Mouse (Mus musculus) neural tube, embryonic 15.5 days (tissue): ENCODE measurements around the gene Glrb. TPM values are rescaled to one million over a fixed set of nuclear protein-coding genes. Genes with fewer than 3 reads are reported as not detected.

Source experiments
- ATAC-seq: fragments of 200-750 bp; cut with Nextera tagmentation; 2 replicates; pipeline ENCODE4 v1.8.0; 2017; ENCODE audit warnings: mild to moderate bottlenecking, moderate TSS enrichment, moderate library complexity; ENCODE audit not compliant: low FRiP score
- H3K27ac ChIP-seq: fragments of 300-500 bp; sonication (generic); replicated peaks from 2 replicates; pipeline ENCODE4 v1.5.1; 2015; ENCODE audit warnings: mild to moderate bottlenecking, inconsistent platforms
- H3K27me3 ChIP-seq: fragments of 300-500 bp; sonication (generic); replicated peaks from 2 replicates; pipeline ENCODE4 v1.6.1; 2015; ENCODE audit warnings: inconsistent platforms
- H3K36me3 ChIP-seq: fragments of 300-500 bp; sonication (generic); 2 replicates; pipeline ENCODE4 v1.6.1; 2015; ENCODE audit warnings: inconsistent platforms
- H3K4me1 ChIP-seq: fragments of 300-500 bp; sonication (generic); 2 replicates; pipeline ENCODE4 v1.6.1; 2015; ENCODE audit warnings: inconsistent platforms
- H3K4me2 ChIP-seq: fragments of 300-500 bp; sonication (generic); 2 replicates; pipeline ENCODE4 v1.6.1; 2015; ENCODE audit warnings: inconsistent platforms, mild to moderate bottlenecking, moderate library complexity
- H3K4me3 ChIP-seq: fragments of 300-500 bp; sonication (generic); replicated peaks from 2 replicates; pipeline ENCODE4 v1.5.1; 2015; ENCODE audit warnings: mild to moderate bottlenecking, inconsistent platforms
- H3K9ac ChIP-seq: fragments of 300-500 bp; sonication (generic); replicated peaks from 2 replicates; pipeline ENCODE4 v1.6.1; 2015; ENCODE audit warnings: mild to moderate bottlenecking, inconsistent platforms
- H3K9me3 ChIP-seq: fragments of 300-500 bp; sonication (generic); replicated peaks from 2 replicates; pipeline ENCODE4 v1.6.1; 2016; ENCODE audit warnings: inconsistent platforms
- WGBS: fragments of 180-500 bp; shearing (Covaris S2); methylation state at CpG from one replicate; pipeline ENCODE4 v1.1.7; 2015; ENCODE audit warnings: mixed read lengths; 5-methylcytosine and 5-hydroxymethylcytosine counted together
- polyA plus RNA-seq: library from polyadenylated mRNA; unstranded; fragments of >200 nt; fragmentation: Nextera tagmentation; extraction: Ambion mirVana; gene quantifications from 2 replicates; pipeline ENCODE4 v1.2.1, GENCODE M21; 2015

Glrb gene
- polyA plus RNA-seq, 1 experiment from 2014 or later: 55.1 TPM

DNA sequence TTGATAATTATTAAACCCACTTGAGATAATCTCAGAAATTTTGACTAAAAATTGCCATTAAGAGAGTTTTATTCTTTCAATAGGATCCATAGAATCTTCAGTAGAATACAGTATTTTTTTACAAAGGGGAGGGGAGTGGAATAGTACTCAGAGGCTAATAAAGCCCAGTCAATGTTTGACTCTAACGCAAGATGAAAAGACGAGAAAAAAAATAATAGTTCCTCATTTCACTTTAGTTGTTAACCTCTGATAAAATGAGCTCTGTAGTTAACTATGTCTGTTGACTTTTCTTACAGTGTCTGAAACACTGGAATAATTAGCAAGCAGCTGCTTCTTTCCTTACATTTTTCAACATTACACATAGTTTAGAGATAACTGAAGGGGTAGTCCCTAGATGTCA is 118.2 kb downstream of the Glrb start:
- no peak overlapping the region for H3K9ac ChIP-seq
- peaks cover 11% of the 10 kb centered on the region for H3K4me1 ChIP-seq
- H3K9me3 ChIP-seq: no peaks in the 10 kb centered on the region
- H3K4me3 ChIP-seq: no peak overlapping the region
- no peak for ATAC-seq
- H3K27ac ChIP-seq: no peak overlapping the region
- H3K4me2 ChIP-seq: no peak overlapping the region; the same call in 1 of the 2 replicates
- H3K27me3 ChIP-seq: no peaks in the 10 kb centered on the region
- H3K36me3 ChIP-seq: no peaks in the 10 kb centered on the region
- 85% methylated on average over 2 of the region's 2 CpGs for WGBS

Other genes starting within 250 kb of the Glrb start
- gene Gria2, start 110.8 kb downstream of the Glrb start, polyA plus RNA-seq: 181 and 211 TPM in 2 replicates
- 4.2 and 5.8 TPM in 2 replicates for gene Pdgfc, start 122.8 kb upstream of the Glrb start, polyA plus RNA-seq